Mouse (Mus musculus): Measurements from ENCODE around the gene Cldn3. TPM values are rescaled to one million over a fixed set of nuclear protein-coding genes. Genes with fewer than 3 reads are reported as not detected.
"Not testable (repeated sequence)": the region's sequence is repeated elsewhere in the genome, so short reads cannot be mapped to it uniquely, and the experiment has no call there.

Gene Cldn3
- polyA plus RNA-seq, 1 experiment: 0.67 TPM

DNA sequence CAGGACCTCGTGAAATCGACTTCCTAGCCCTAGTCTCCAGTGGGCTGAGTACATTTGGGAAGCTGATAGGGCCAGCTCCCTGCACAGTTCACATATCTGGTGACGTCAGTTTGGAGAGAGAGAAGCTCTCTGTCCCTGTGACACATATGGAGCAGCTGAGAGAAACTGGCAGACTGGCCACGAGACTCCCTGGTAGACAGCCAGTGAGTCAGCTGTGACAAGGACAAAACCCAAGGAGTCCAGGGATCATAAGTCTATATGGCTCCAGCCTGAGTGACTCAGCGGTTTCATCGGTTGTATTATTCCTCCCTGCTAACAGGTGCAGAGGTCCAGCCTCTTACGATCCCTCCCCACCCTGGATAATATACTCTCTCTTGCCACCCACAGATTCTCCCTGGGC lies 26.9 kb upstream of the Cldn3 start:
- TF ChIP-seq POLR2A (IDR thresholded peaks at IDR 0.05; ENCODE audit: borderline replicate concordance, insufficient read depth, low read length): no peak
- no peak for TF ChIP-seq CTCF (IDR thresholded peaks at IDR 0.05; ENCODE audit: borderline replicate concordance, insufficient read depth, low read depth, low read length)
- Histone ChIP-seq H3K4me3 (replicated peaks; ENCODE audit: insufficient read depth, low read depth, low read length) (no peak overlapping the region), H3K4me1 (ENCODE audit: control insufficient read depth, insufficient read depth, low read length) (no peaks in the 10 kb centered on the region), H3K27ac (ENCODE audit: insufficient read depth, low read length) (no peak overlapping the region), H3K27me3 (ENCODE audit: control insufficient read depth, insufficient read depth, low read length) (no peaks in the 10 kb centered on the region)
- WGBS: 17% methylated on average over 7 of the region's 7 CpGs
- peak in 1 of 2 experiments; percentile 24 for DNase-seq

- 61% methylated on average over 2 of the region's 2 CpGs for WGBS
- Histone ChIP-seq H3K27me3 (ENCODE audit: control insufficient read depth, insufficient read depth, low read length) (no peaks in the 10 kb centered on the region), H3K4me3 (replicated peaks; ENCODE audit: insufficient read depth, low read depth, low read length) (no peak overlapping the region), H3K4me1 (ENCODE audit: control insufficient read depth, insufficient read depth, low read length) (no peaks in the 10 kb centered on the region), H3K27ac (ENCODE audit: insufficient read depth, low read length) (no peak overlapping the region)
- TF ChIP-seq CTCF (IDR thresholded peaks at IDR 0.05; ENCODE audit: borderline replicate concordance, insufficient read depth, low read depth, low read length): no peak
- TF ChIP-seq POLR2A (IDR thresholded peaks at IDR 0.05; ENCODE audit: borderline replicate concordance, insufficient read depth, low read length): no peak
- DNase-seq: no peak
Observed at GRCm38 (mm10) chr5:134960430-134960829, 25.6 kb upstream of the Cldn3 start.

DNA sequence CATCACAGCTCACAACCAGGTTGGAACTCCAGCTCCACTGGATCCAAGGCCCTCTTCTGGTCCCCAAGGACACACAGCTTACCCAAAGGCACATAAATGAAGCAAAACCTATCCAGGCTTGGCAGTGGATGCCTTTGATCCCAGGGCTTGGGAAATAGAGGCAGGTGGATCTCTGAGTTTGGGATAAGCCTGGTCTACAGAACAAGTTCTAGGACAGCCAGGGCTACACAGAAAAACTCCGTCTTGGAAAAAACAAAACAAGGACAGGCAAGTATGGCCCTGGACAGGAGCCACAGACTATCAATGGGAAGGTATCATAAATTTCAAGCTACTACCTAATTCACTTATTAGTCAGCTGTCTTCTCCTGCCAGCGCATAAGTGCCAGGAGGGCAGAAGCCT lies 24.5 kb upstream of the Cldn3 start:
- DNase-seq: no peak
- Histone ChIP-seq H3K27ac (ENCODE audit: insufficient read depth, low read length) (no peak overlapping the region), H3K27me3 (ENCODE audit: control insufficient read depth, insufficient read depth, low read length) (no peaks in the 10 kb centered on the region), H3K4me3 (replicated peaks; ENCODE audit: insufficient read depth, low read depth, low read length) (no peak overlapping the region), H3K4me1 (ENCODE audit: control insufficient read depth, insufficient read depth, low read length) (no peaks in the 10 kb centered on the region)
- 92% methylated on average over 2 of the region's 2 CpGs for WGBS
- TF ChIP-seq POLR2A (IDR thresholded peaks at IDR 0.05; ENCODE audit: borderline replicate concordance, insufficient read depth, low read length): no peak
- no peak for TF ChIP-seq CTCF (IDR thresholded peaks at IDR 0.05; ENCODE audit: borderline replicate concordance, insufficient read depth, low read depth, low read length)

DNA sequence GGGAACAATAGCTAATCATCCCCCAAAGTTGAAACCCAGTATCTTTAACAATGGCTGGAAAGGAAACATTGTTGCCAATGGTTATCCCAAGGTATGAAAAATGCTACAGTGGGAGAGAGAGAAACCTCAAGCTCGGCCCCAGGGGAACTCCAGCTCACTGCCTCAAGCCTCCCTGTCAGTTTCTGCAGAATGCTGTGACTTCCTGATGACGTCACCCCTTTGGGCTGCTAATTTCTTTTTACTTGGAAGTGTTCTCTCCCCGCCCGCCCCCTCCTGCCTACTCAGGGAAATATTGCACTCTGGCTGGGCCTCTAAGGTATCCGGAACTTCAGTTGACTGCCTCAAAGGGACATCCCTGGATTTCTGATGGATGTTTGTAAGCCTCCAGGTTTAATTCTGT lies 22.5 kb upstream of the Cldn3 start:
- no peak for TF ChIP-seq POLR2A (IDR thresholded peaks at IDR 0.05; ENCODE audit: borderline replicate concordance, insufficient read depth, low read length)
- TF ChIP-seq CTCF (IDR thresholded peaks at IDR 0.05; ENCODE audit: borderline replicate concordance, insufficient read depth, low read depth, low read length): no peak
- no peak for DNase-seq
- Histone ChIP-seq H3K27ac (ENCODE audit: insufficient read depth, low read length) (no peak overlapping the region), H3K4me1 (ENCODE audit: control insufficient read depth, insufficient read depth, low read length) (no peaks in the 10 kb centered on the region), H3K27me3 (ENCODE audit: control insufficient read depth, insufficient read depth, low read length) (no peaks in the 10 kb centered on the region), H3K4me3 (replicated peaks; ENCODE audit: insufficient read depth, low read depth, low read length) (no peak overlapping the region)
- WGBS: 77% methylated on average over 5 of the region's 5 CpGs

GRCm38 (mm10) chr5:134964655-134965054 lies 21.4 kb upstream of the Cldn3 start:
- not testable (repeated sequence) for H3K4me1 ChIP-seq (ENCODE audit: control insufficient read depth, insufficient read depth, low read length); H3K4me3 ChIP-seq (replicated peaks; ENCODE audit: insufficient read depth, low read depth, low read length); H3K27me3 ChIP-seq (ENCODE audit: control insufficient read depth, insufficient read depth, low read length); H3K27ac ChIP-seq (ENCODE audit: insufficient read depth, low read length); DNase-seq

DNA sequence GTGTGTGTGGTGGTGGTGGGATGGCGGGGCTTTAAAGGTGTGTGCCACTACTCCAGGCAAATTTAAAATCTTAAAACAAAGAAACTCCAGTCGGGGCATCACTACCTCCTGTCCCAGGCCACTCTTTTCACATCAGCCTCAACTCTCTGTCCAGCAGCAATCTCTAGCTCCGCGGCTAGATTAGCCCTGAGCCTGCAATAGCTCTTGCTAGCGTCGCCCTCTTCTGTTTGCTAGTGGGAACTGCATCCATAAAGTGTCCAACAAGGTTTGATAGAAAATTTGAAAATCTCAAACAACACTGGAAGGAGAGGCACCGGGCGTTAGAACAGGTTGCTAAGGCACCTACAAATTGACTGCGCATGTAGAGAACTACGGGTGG lies 20.6 kb upstream of the Cldn3 start:
- peak; percentile 59 to 70 for DNase-seq
- H3K4me3 ChIP-seq (replicated peaks; ENCODE audit: insufficient read depth, low read depth, low read length): no peak overlapping the region
- TF ChIP-seq CTCF (IDR thresholded peaks at IDR 0.05; ENCODE audit: borderline replicate concordance, insufficient read depth, low read depth, low read length): peak; percentile 75
- TF ChIP-seq POLR2A (IDR thresholded peaks at IDR 0.05; ENCODE audit: borderline replicate concordance, insufficient read depth, low read length): no peak
- 6% methylated on average over 10 of the region's 10 CpGs for WGBS
- H3K27ac ChIP-seq (ENCODE audit: insufficient read depth, low read length): no peak overlapping the region
- no peaks in the 10 kb centered on the region for H3K27me3 ChIP-seq (ENCODE audit: control insufficient read depth, insufficient read depth, low read length)
- H3K4me1 ChIP-seq (ENCODE audit: control insufficient read depth, insufficient read depth, low read length): no peaks in the 10 kb centered on the region

GRCm38 (mm10) chr5:134965852-134966821 lies 19.9 kb upstream of the Cldn3 start:
- peak; percentile 35 to 42 for DNase-seq
- no peak overlapping the region for H3K27ac ChIP-seq (ENCODE audit: insufficient read depth, low read length)
- H3K4me3 ChIP-seq (replicated peaks; ENCODE audit: insufficient read depth, low read depth, low read length): peak overlapping the region; percentile 25
- WGBS: 7% methylated on average over 33 of the region's 33 CpGs
- H3K27me3 ChIP-seq (ENCODE audit: control insufficient read depth, insufficient read depth, low read length): no peaks in the 10 kb centered on the region
- no peaks in the 10 kb centered on the region for H3K4me1 ChIP-seq (ENCODE audit: control insufficient read depth, insufficient read depth, low read length)
- TF ChIP-seq CTCF (IDR thresholded peaks at IDR 0.05; ENCODE audit: borderline replicate concordance, insufficient read depth, low read depth, low read length) (no peak; the same call in 1 of the 2 replicates), POLR2A (IDR thresholded peaks at IDR 0.05; ENCODE audit: borderline replicate concordance, insufficient read depth, low read length) (no peak)
